Mouse (Mus musculus) CH12.LX (cell line): ENCODE data around the gene Kcnab3. TPM values are rescaled to one million over a fixed set of nuclear protein-coding genes. Genes with fewer than 3 reads are reported as not detected.
A peak's percentile ranks its signal among the peaks of the same experiment; 100 is the strongest.

ENCODE experiments used
- DNase-seq: peaks from one replicate; pipeline ENCODE4 v3.0.0-alpha.2; 2013; ENCODE audit errors: extremely low read depth
- H3K27ac ChIP-seq: 2 replicates; pipeline ENCODE4 v1.5.1; 2012; ENCODE audit warnings: low read depth, mild to moderate bottlenecking, control low read depth, moderate library complexity; ENCODE audit not compliant: insufficient read depth
- H3K27me3 ChIP-seq: replicated peaks from 2 replicates; pipeline ENCODE3; 2012; ENCODE audit warnings: inconsistent platforms
- H3K36me3 ChIP-seq, 2 experiments: replicated peaks in 1 of 2; 2 replicates each; pipeline versions ENCODE3 to v1.6.1; 2012; ENCODE audit warnings: inconsistent platforms in 1 of 2, low read length in 1 of 2, mild to moderate bottlenecking in 1 of 2, mixed read lengths in 1 of 2, moderate library complexity in 1 of 2; ENCODE audit not compliant: control insufficient read depth in 1 of 2, insufficient read depth in 1 of 2
- H3K4me1 ChIP-seq, 2 experiments: 2 replicates each; pipeline ENCODE4 v1.6.1; 2012; ENCODE audit warnings: inconsistent platforms in 1 of 2, moderate library complexity in 1 of 2; ENCODE audit not compliant: insufficient read depth in 2 of 2, control insufficient read depth in 1 of 2
- H3K4me2 ChIP-seq: 2 replicates; pipeline ENCODE4 v1.6.1; 2012; ENCODE audit warnings: low read depth, mild to moderate bottlenecking, control low read depth; ENCODE audit not compliant: poor library complexity, insufficient read depth, severe bottlenecking
- H3K4me3 ChIP-seq, 3 experiments: fragments of 150-350 bp in 1 of 3; sonication (generic) in 1 of 3; replicated peaks in 1 of 3; 2 replicates each; pipeline versions ENCODE3 to v1.5.1; 2011 to 2012; ENCODE audit warnings: low read depth in 2 of 3, low read length in 2 of 3, mild to moderate bottlenecking in 2 of 3, moderate library complexity in 2 of 3, control low read depth in 1 of 3, improper control_type of control experiment in 1 of 3, inconsistent platforms in 1 of 3, mixed read lengths in 1 of 3; ENCODE audit not compliant: poor library complexity in 1 of 3
- H3K79me2 ChIP-seq: replicated peaks from 2 replicates; pipeline ENCODE4 v1.6.1; 2012; ENCODE audit warnings: mild to moderate bottlenecking, moderate library complexity; ENCODE audit not compliant: control insufficient read depth, poor library complexity, insufficient read depth, severe bottlenecking; ENCODE audit errors: extremely low read depth
- H3K9ac ChIP-seq: 2 replicates; pipeline ENCODE4 v1.6.1; 2012; ENCODE audit warnings: low read depth, mild to moderate bottlenecking, control low read depth, moderate library complexity; ENCODE audit not compliant: insufficient read depth
- H3K9me3 ChIP-seq: replicated peaks from 2 replicates; pipeline ENCODE3; 2012; ENCODE audit warnings: low read length, inconsistent platforms, mixed read lengths
- CHD1 ChIP-seq: IDR thresholded peaks from 2 replicates; pipeline ENCODE4 v1.6.1; 2012; ENCODE audit warnings: low read depth, low read length, improper control_type of control experiment, inconsistent platforms
- CHD2 ChIP-seq: IDR thresholded peaks from 2 replicates; pipeline ENCODE4 v1.6.1; 2011; ENCODE audit warnings: low read length, improper control_type of control experiment
- CTCF ChIP-seq, 2 experiments: IDR thresholded peaks in 1 of 2; conservative IDR thresholded peaks in 1 of 2; 2 replicates each; pipeline ENCODE4 v1.5.1; 2011 to 2012; ENCODE audit warnings: low read depth in 2 of 2, low read length in 2 of 2, improper control_type of control experiment in 1 of 2, inconsistent platforms in 1 of 2, mild to moderate bottlenecking in 1 of 2, moderate library complexity in 1 of 2
- E2F4 ChIP-seq: IDR thresholded peaks from 2 replicates; pipeline ENCODE4 v1.6.1; 2011; ENCODE audit warnings: low read depth, low read length, improper control_type of control experiment; ENCODE audit not compliant: insufficient replicate concordance
- ELF1 ChIP-seq: IDR thresholded peaks from 2 replicates; pipeline ENCODE4 v1.6.1; 2014; ENCODE audit warnings: low read depth, mild to moderate bottlenecking, inconsistent platforms, low read length, improper control_type of control experiment
- ETS1 ChIP-seq: conservative IDR thresholded peaks from 2 replicates; pipeline ENCODE4 v1.6.1; 2012; ENCODE audit warnings: low read depth, mild to moderate bottlenecking, inconsistent platforms, low read length, improper control_type of control experiment, moderate library complexity
- GABPA ChIP-seq: IDR thresholded peaks from 2 replicates; pipeline ENCODE4 v1.6.1; 2012; ENCODE audit warnings: low read depth, low read length, improper control_type of control experiment, inconsistent platforms; ENCODE audit not compliant: insufficient replicate concordance
- IRF4 ChIP-seq: IDR thresholded peaks from 2 replicates; pipeline ENCODE4 v1.6.1; 2014; ENCODE audit warnings: low read depth, mild to moderate bottlenecking, inconsistent platforms, low read length, improper control_type of control experiment
- JUND ChIP-seq: conservative IDR thresholded peaks from 2 replicates; pipeline ENCODE4 v1.6.1; 2011; ENCODE audit warnings: low read depth, low read length, improper control_type of control experiment
- KAT2A ChIP-seq: IDR thresholded peaks from 2 replicates; pipeline ENCODE4 v1.6.1; 2012; ENCODE audit warnings: low read length, improper control_type of control experiment, inconsistent platforms; ENCODE audit not compliant: insufficient replicate concordance
- MAFK ChIP-seq: IDR thresholded peaks from 2 replicates; pipeline ENCODE4 v1.6.1; 2011; ENCODE audit warnings: low read length, improper control_type of control experiment; ENCODE audit not compliant: insufficient replicate concordance
- MAZ ChIP-seq: IDR thresholded peaks from 2 replicates; pipeline ENCODE4 v1.6.1; 2012; ENCODE audit warnings: low read depth, mild to moderate bottlenecking, inconsistent platforms, low read length, improper control_type of control experiment, moderate library complexity
- MYC ChIP-seq: IDR thresholded peaks from 2 replicates; pipeline ENCODE4 v1.6.1; 2011; ENCODE audit warnings: low read depth, mild to moderate bottlenecking, improper control_type of control experiment, low read length
- NRF1 ChIP-seq: IDR thresholded peaks from 2 replicates; pipeline ENCODE4 v1.6.1; 2014; ENCODE audit warnings: low read depth, mild to moderate bottlenecking, inconsistent platforms, low read length, improper control_type of control experiment, moderate library complexity
- PAX5 ChIP-seq: IDR thresholded peaks from 2 replicates; pipeline ENCODE4 v1.6.1; 2012; ENCODE audit warnings: low read length, inconsistent platforms, mixed read lengths
- POLR2A ChIP-seq: IDR thresholded peaks from 2 replicates; pipeline ENCODE4 v1.6.1; 2011; ENCODE audit warnings: low read depth, mild to moderate bottlenecking, improper control_type of control experiment, low read length
- POLR2AphosphoS2 ChIP-seq: IDR thresholded peaks from 2 replicates; pipeline ENCODE4 v1.6.1; 2011; ENCODE audit warnings: low read depth, low read length, improper control_type of control experiment
- RAD21 ChIP-seq: IDR thresholded peaks from 2 replicates; pipeline ENCODE4 v1.6.1; 2011; ENCODE audit warnings: low read depth, mild to moderate bottlenecking, low read length, improper control_type of control experiment, moderate library complexity
- SIN3A ChIP-seq: IDR thresholded peaks from 2 replicates; pipeline ENCODE4 v1.6.1; 2012; ENCODE audit warnings: low read length, improper control_type of control experiment, inconsistent platforms
- SMC3 ChIP-seq: IDR thresholded peaks from 2 replicates; pipeline ENCODE4 v1.6.1; 2011; ENCODE audit warnings: low read depth, low read length, improper control_type of control experiment
- TBP ChIP-seq: conservative IDR thresholded peaks from 2 replicates; pipeline ENCODE4 v1.6.1; 2011; ENCODE audit warnings: low read depth, low read length, improper control_type of control experiment
- TCF12 ChIP-seq: IDR thresholded peaks from 2 replicates; pipeline ENCODE4 v1.6.1; 2014; ENCODE audit warnings: low read depth, mild to moderate bottlenecking, inconsistent platforms, low read length, improper control_type of control experiment
- UBTF ChIP-seq: IDR thresholded peaks from 2 replicates; pipeline ENCODE4 v1.6.1; 2012; ENCODE audit warnings: low read depth, mild to moderate bottlenecking, inconsistent platforms, low read length, improper control_type of control experiment, moderate library complexity
- USF1 ChIP-seq: IDR thresholded peaks from 2 replicates; pipeline ENCODE4 v1.6.1; 2014; ENCODE audit warnings: low read depth, mild to moderate bottlenecking, inconsistent platforms, low read length, improper control_type of control experiment
- USF2 ChIP-seq: conservative IDR thresholded peaks from 2 replicates; pipeline ENCODE4 v1.6.1; 2011; ENCODE audit warnings: low read depth, low read length, improper control_type of control experiment
- ZC3H11A ChIP-seq: IDR thresholded peaks from 2 replicates; pipeline ENCODE4 v1.6.1; 2012; ENCODE audit warnings: low read depth, mild to moderate bottlenecking, inconsistent platforms, low read length, improper control_type of control experiment
- ZMIZ1 ChIP-seq: IDR thresholded peaks from 2 replicates; pipeline ENCODE4 v1.6.1; 2012; ENCODE audit warnings: low read depth, mild to moderate bottlenecking, inconsistent platforms, low read length, improper control_type of control experiment
- ZNF384 ChIP-seq: IDR thresholded peaks from 2 replicates; pipeline ENCODE4 v1.6.1; 2012; ENCODE audit warnings: low read depth, low read length, improper control_type of control experiment, inconsistent platforms
- dilution Hi-C: fragments of 300-500 bp; cut with MboI; formaldehyde crosslinking; loops from 2 replicates; pipeline ENCODE4 v1.14.3; 2020; ENCODE audit warnings: low sequenced_read_pairs; ENCODE audit not compliant: extremely low pct_unique_long_range_greater_than_20kb, extremely low pct_ligation_motif_present
- in situ Hi-C: fragments of 300-500 bp; cut with MboI; formaldehyde crosslinking; loops from 3 replicates; pipeline ENCODE4 v1.14.3; 2019; ENCODE audit warnings: low sequenced_read_pairs, low pct_ligation_motif_present, low pct_unique_long_range_greater_than_20kb, mixed read lengths
- polyA plus RNA-seq: library from polyadenylated mRNA; unstranded; fragments of >175 nt; gene quantifications from 2 replicates; pipeline ENCODE4 v1.2.1, GENCODE M21; 2012; ENCODE audit warnings: low read depth; ENCODE audit not compliant: insufficient read length
- total RNA-seq, 2 experiments: library from RNA; depleted of rRNA; stranded (reverse); fragments of 300-350 nt in 1 of 2; fragments of >200 nt in 1 of 2; gene quantifications; 2 replicates each; pipeline ENCODE4 v1.2.3; 2012 to 2014

The Kcnab3 gene
- total and polyA plus RNA-seq, 3 experiments: 0.39 to 1.1 TPM; not detected in 1

- TF ChIP-seq CHD2: 0 out of 2 replicates have a peak, but pooled peaks have one; percentile 22
- TF ChIP-seq POLR2AphosphoS2: no peak
- TF ChIP-seq POLR2A: no peak
- no peak; the same call in 1 of the 2 replicates for TF ChIP-seq ELF1
- TF ChIP-seq E2F4: no peak
- Histone ChIP-seq H3K9ac (peak overlapping the region; percentile 50), H3K27ac (no peak overlapping the region), H3K4me3 (no peak overlapping the region), H3K4me1 (peaks cover 5 to 14% of the 10 kb centered on the region in 2 experiments; a peak in 3 of 4 replicates), H3K79me2 (no peaks in the 10 kb centered on the region), H3K9me3 (peaks cover 3% of the 10 kb centered on the region), H3K36me3 (no peaks in the 10 kb centered on the region), H3K4me2 (peak overlapping the region; percentile 52; the same call in 1 of the 2 replicates), H3K27me3 (peaks cover 25% of the 10 kb centered on the region)
- no peak for DNase-seq
- dilution Hi-C loops: no loop called here
- in situ Hi-C loops: loop anchor here (5.0 kb wide), 2 partner anchors 35 to 60 kb away; partner anchors contain the start of gene Chd3
Observed at GRCm38 (mm10) chr11:69332713-69333253, 6.7 kb downstream of the Kcnab3 start.

- dilution Hi-C loops: no loop called here
- H3K27ac ChIP-seq: no peak overlapping the region
- no peaks in the 10 kb centered on the region for H3K79me2 ChIP-seq
- no peak overlapping the region for H3K4me2 ChIP-seq
- peaks cover 5 to 14% of the 10 kb centered on the region in 2 experiments; a peak in 3 of 4 replicates for H3K4me1 ChIP-seq
- H3K27me3 ChIP-seq: peaks cover 13% of the 10 kb centered on the region
- TF ChIP-seq ZC3H11A (no peak), TBP (no peak), CHD1 (no peak), NRF1 (no peak), CHD2 (no peak), JUND (no peak), TCF12 (no peak), ZMIZ1 (no peak), POLR2A (no peak), USF1 (no peak), SIN3A (no peak), KAT2A (no peak), IRF4 (no peak), PAX5 (no peak), USF2 (no peak), ZNF384 (no peak), SMC3 (peak; percentile 33; the same call in 1 of the 2 replicates), CTCF (conservative IDR thresholded peaks at IDR 0.05 in 1 of 2, IDR thresholded peaks at IDR 0.05 in 1 of 2; ENCODE audit: low read depth in 2 of 2, low read length in 2 of 2) (peak in 1 of 2 experiments; percentile 68; a peak in 2 of 4 replicates), GABPA (no peak), UBTF (no peak), RAD21 (peak; percentile 21), ELF1 (no peak), ETS1 (no peak), MYC (peak; percentile 69; the same call in 1 of the 2 replicates), MAFK (no peak), MAZ (no peak)
- TF ChIP-seq, all 38 proteins: peak for 4
- Histone ChIP-seq H3K4me3 (no peak overlapping the region), H3K9me3 (peaks cover 5% of the 10 kb centered on the region), H3K36me3 (no peaks in the 10 kb centered on the region), H3K9ac (no peak overlapping the region)
- DNase-seq: no peak
- in situ Hi-C loops: loop anchor here (5.0 kb wide), 2 partner anchors 33 to 62 kb away; partner anchors contain the start of gene Chd3
Observed at GRCm38 (mm10) chr11:69333922-69334321, 7.9 kb downstream of the Kcnab3 start.
